Mouse (Mus musculus) heart, postnatal 0 days (tissue): ENCODE results near the gene Adprh. TPM values are rescaled to one million over a fixed set of nuclear protein-coding genes. Genes with fewer than 3 reads are reported as not detected.
A peak's percentile ranks its signal among the peaks of the same experiment; 100 is the strongest.

Experiments
- ATAC-seq: fragments of 200-750 bp; cut with Nextera tagmentation; 2 replicates; pipeline ENCODE4 v1.8.0; 2017; ENCODE audit warnings: low read depth, moderate number of reproducible peaks, moderate library complexity; ENCODE audit not compliant: insufficient read depth
- DNase-seq: peaks from one replicate; pipeline ENCODE4 v3.0.0-alpha.2; 2016; ENCODE audit warnings: low spot score
- H3K27ac ChIP-seq: fragments of 300-500 bp; sonication (generic); 2 replicates; pipeline ENCODE4 v1.5.1; 2014; ENCODE audit warnings: low read depth, mild to moderate bottlenecking
- H3K27me3 ChIP-seq: fragments of 300-500 bp; sonication (generic); 2 replicates; pipeline ENCODE4 v1.6.1; 2014; ENCODE audit warnings: low read length, mixed read lengths; ENCODE audit not compliant: control insufficient read depth, insufficient read depth
- H3K36me3 ChIP-seq: fragments of 300-500 bp; sonication (generic); replicated peaks from 2 replicates; pipeline ENCODE4 v1.6.1; 2014; ENCODE audit warnings: low read length, mixed read lengths; ENCODE audit not compliant: control insufficient read depth, insufficient read depth
- H3K4me1 ChIP-seq: fragments of 300-500 bp; sonication (generic); 2 replicates; pipeline ENCODE4 v1.6.1; 2014; ENCODE audit warnings: antibody characterized with exemption; ENCODE audit not compliant: control insufficient read depth, insufficient read depth
- H3K4me2 ChIP-seq: fragments of 300-500 bp; sonication (generic); 2 replicates; pipeline ENCODE4 v1.6.1; 2014; ENCODE audit warnings: low read depth, mild to moderate bottlenecking, low read length, moderate library complexity
- H3K4me3 ChIP-seq: fragments of 300-500 bp; sonication (generic); 2 replicates; pipeline ENCODE4 v1.5.1; 2014; ENCODE audit warnings: low read depth, low read length
- H3K9ac ChIP-seq: fragments of 300-500 bp; sonication (generic); replicated peaks from 2 replicates; pipeline ENCODE4 v1.6.1; 2014; ENCODE audit warnings: low read depth, low read length, mixed read lengths
- H3K9me3 ChIP-seq: fragments of 300-500 bp; sonication (generic); replicated peaks from 2 replicates; pipeline ENCODE4 v1.6.1; 2016; ENCODE audit warnings: low read length; ENCODE audit not compliant: control insufficient read depth
- CTCF ChIP-seq: IDR thresholded peaks from 2 replicates; pipeline ENCODE4 v1.5.1; 2016; ENCODE audit warnings: antibody characterized with exemption, control low read depth, low read depth
- EP300 ChIP-seq: IDR thresholded peaks from 2 replicates; pipeline ENCODE4 v1.6.1; 2016; ENCODE audit warnings: antibody characterized with exemption, low read depth
- whole genome bisulfite sequencing: fragments of 180-500 bp; shearing (Covaris S2); extraction: QIAGEN DNeasy Blood & Tissue Kit; methylation state at CpG from one replicate; pipeline ENCODE4 v1.1.7; 2014; 5-methylcytosine and 5-hydroxymethylcytosine counted together
- polyA plus RNA-seq: library from polyadenylated mRNA; unstranded; fragments of >200 nt; fragmentation: Nextera tagmentation; extraction: Ambion mirVana; gene quantifications from 2 replicates; pipeline ENCODE4 v1.2.1, GENCODE M21; 2015
- total RNA-seq: library from RNA; depleted of rRNA; stranded (reverse); fragments of >200 nt; gene quantifications from 2 replicates; pipeline ENCODE4 v1.2.3, GENCODE M21; 2014; ENCODE audit warnings: low replicate concordance

Gene Adprh
- total and polyA plus RNA-seq, 2 experiments from 2014 or later = 30.9 to 69.5 TPM

DNA sequence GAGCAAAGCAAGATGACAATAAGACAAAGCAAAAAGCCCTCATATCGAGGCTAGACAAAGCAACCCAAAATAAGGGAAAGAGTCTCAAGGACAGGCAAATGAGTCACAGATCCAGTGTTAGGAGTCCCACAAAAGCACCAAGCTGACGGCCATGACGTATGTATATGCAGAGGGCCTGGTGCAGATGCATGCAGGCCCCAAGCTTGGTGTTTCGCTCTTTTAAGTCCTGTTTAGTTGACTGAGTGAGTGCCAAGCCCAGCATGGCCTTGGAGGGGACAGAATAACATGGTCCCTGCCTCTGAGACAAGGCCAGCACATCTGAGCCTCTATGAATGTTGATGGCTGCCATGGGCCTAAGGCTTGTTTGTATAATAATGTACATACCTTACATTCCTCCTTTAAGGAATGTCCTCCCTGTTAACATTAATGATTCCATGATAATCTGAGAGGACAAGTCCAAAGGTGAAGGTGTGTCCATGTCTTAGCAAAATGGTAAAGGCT, 18.2 kb downstream of the Adprh start:
- peaks cover 13% of the 10 kb centered on the region for H3K4me1 ChIP-seq
- DNase-seq = no peak
- H3K9me3 ChIP-seq = no peaks in the 10 kb centered on the region
- H3K4me2 ChIP-seq = no peak overlapping the region
- no peak overlapping the region for H3K27ac ChIP-seq
- TF ChIP-seq CTCF (no peak), EP300 (no peak)
- H3K4me3 ChIP-seq = no peak overlapping the region
- no peak overlapping the region for H3K9ac ChIP-seq
- no peaks in the 10 kb centered on the region for H3K36me3 ChIP-seq
- 88% methylated on average over 4 of the region's 4 CpGs for whole genome bisulfite sequencing
- ATAC-seq = no peak
- H3K27me3 ChIP-seq = no peaks in the 10 kb centered on the region

DNA sequence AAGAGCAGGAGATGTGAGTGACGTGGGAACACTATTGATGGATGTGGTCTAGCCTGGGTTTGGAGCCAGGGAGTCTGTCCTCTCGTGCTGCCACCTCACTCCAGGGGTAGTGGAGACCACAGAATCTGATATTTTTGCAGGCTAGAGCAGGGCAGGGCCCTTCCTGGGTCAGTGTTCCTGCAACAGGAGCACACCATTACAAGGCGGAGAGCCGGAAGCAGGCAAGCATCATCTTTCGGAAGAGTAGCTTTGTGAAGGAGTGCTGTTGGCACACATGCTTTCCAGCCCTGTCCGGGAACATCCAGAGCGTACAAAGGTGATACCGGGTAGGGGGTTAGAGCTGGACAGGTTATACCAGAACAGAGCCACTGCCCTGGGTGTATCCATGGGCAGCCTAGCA, 19.0 kb downstream of the Adprh start:
- H3K9ac ChIP-seq = no peak overlapping the region
- no peak overlapping the region for H3K27ac ChIP-seq
- no peaks in the 10 kb centered on the region for H3K9me3 ChIP-seq
- H3K4me2 ChIP-seq = no peak overlapping the region
- TF ChIP-seq CTCF (no peak), EP300 (no peak)
- H3K4me1 ChIP-seq = peaks cover 13% of the 10 kb centered on the region
- H3K27me3 ChIP-seq = no peaks in the 10 kb centered on the region
- H3K36me3 ChIP-seq = no peaks in the 10 kb centered on the region
- WGBS = 85% methylated on average over 8 of the region's 8 CpGs
- ATAC-seq = no peak
- H3K4me3 ChIP-seq = no peak overlapping the region
- DNase-seq = no peak

- ATAC-seq = no peak
- Histone ChIP-seq H3K4me3 (no peak within 1 kb of the TSS), H3K9ac (no peak within 1 kb of the TSS), H3K4me1 (peaks cover 13% of the 10 kb centered on the region), H3K27me3 (no peaks in the 10 kb centered on the region), H3K36me3 (no peaks in the 10 kb centered on the region), H3K4me2 (no peak within 1 kb of the TSS), H3K27ac (peak within 1 kb of the TSS; percentile 36; the same call in 1 of the 2 replicates), H3K9me3 (no peaks in the 10 kb centered on the region)
- DNase-seq = no peak
- 67% methylated on average over 11 of the region's 11 CpGs for WGBS
- TF ChIP-seq CTCF = no peak
- TF ChIP-seq EP300 = no peak
Observed at GRCm38 (mm10) chr16:38432498-38433425, 19.7 kb downstream of the Adprh start, which contains the start of gene Pla1a. Pla1a (minus strand) TSS chr16:38433145.

GRCm38 (mm10) chr16:38431446-38432185, 20.9 kb downstream of the Adprh start:
- Histone ChIP-seq H3K9ac (no peak overlapping the region), H3K27ac (peak overlapping the region; percentile 36), H3K4me3 (no peak overlapping the region), H3K4me2 (peak overlapping the region; percentile 18; the same call in 1 of the 2 replicates), H3K27me3 (no peaks in the 10 kb centered on the region), H3K9me3 (no peaks in the 10 kb centered on the region), H3K36me3 (no peaks in the 10 kb centered on the region), H3K4me1 (peaks cover 13% of the 10 kb centered on the region)
- WGBS = 24% methylated on average over 13 of the region's 13 CpGs
- ATAC-seq (peak; percentile 20; the same call in 1 of the 2 replicates), DNase-seq (peak; percentile 53)
- TF ChIP-seq EP300 (no peak), CTCF (no peak)

GRCm38 (mm10) chr16:38425799-38426198, 26.7 kb downstream of the Adprh start:
- Histone ChIP-seq H3K4me1 (peaks cover 1% of the 10 kb centered on the region; the same call in 1 of the 2 replicates), H3K9ac (no peak overlapping the region), H3K27me3 (no peaks in the 10 kb centered on the region), H3K36me3 (no peaks in the 10 kb centered on the region), H3K27ac (no peak overlapping the region), H3K4me3 (no peak overlapping the region), H3K9me3 (no peaks in the 10 kb centered on the region), H3K4me2 (no peak overlapping the region)
- TF ChIP-seq EP300 (no peak), CTCF (no peak)
- no peak for DNase-seq
- no peak for ATAC-seq
- 71% methylated on average over 1 of the region's 1 CpGs for WGBS
